Mouse (Mus musculus): Measurements from ENCODE around the gene Scgn. TPM values are rescaled to one million over a fixed set of nuclear protein-coding genes. Genes with fewer than 3 reads are reported as not detected.

The Scgn gene
- polyA plus RNA-seq, 1 experiment from 2014 or later = not detected

DNA sequence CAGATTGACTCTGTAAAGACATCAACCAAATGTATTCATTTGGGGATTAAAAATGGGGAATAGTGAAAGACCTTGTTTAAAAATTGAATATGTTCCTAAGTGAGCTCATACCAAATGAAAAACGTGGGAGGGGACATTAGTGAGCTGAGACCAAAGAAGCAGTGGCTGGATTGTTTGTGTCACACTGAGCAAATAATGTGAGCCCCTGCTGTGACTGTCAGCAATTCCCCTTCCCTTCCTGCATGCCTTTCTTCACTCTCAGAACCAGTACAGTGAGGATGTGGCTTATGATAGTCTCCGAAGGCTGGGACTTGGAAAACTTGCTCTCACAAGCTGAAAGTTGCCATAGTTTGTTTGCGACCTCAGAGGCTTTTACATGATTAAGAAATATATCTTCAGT, 5.9 kb downstream of the Scgn start:
- H3K4me1 ChIP-seq (ENCODE audit: insufficient read depth) = no peaks in the 10 kb centered on the region
- H3K36me3 ChIP-seq (replicated peaks; ENCODE audit: insufficient read depth, low read length) = no peaks in the 10 kb centered on the region
- H3K9ac ChIP-seq (replicated peaks) = no peak overlapping the region
- TF ChIP-seq EP300 (IDR thresholded peaks at IDR 0.05; ENCODE audit: low read depth) (no peak), CTCF (IDR thresholded peaks at IDR 0.05; ENCODE audit: low read depth) (no peak)
- H3K27ac ChIP-seq (ENCODE audit: low read depth) = no peak overlapping the region
- no peaks in the 10 kb centered on the region for H3K27me3 ChIP-seq (ENCODE audit: insufficient read depth, low read length)
- ATAC-seq (no peak), DNase-seq (no peak)
- no peaks in the 10 kb centered on the region for H3K9me3 ChIP-seq (ENCODE audit: low read length)
- no peak overlapping the region for H3K4me3 ChIP-seq (ENCODE audit: low read depth, low read length)
- WGBS (ENCODE audit: insufficient replicate concordance) = 44% methylated on average over 3 of the region's 3 CpGs
- no peak overlapping the region for H3K4me2 ChIP-seq (ENCODE audit: low read depth, low read length)

DNA sequence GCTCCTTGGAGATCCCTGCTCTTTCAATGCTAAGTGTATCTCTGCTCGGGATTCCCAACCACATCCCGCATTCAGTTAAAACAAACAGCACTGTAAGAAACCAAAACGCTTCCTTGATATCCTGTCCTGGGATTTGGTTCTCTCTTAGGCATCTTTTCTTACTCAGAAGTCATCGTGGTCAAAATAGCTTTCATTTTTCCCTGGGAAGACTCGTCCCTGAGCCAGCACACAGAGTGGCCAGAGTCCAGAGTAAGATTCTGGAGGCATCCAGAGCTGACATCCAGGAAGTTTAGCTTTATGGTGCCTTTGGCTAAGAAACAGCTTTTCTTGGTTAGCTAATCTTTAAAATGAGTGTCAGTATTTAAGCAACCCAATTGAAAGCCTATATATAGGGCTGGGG, 18.7 kb downstream of the Scgn start:
- WGBS (ENCODE audit: insufficient replicate concordance) = 63% methylated on average over 5 of the region's 5 CpGs
- no peak overlapping the region for H3K27ac ChIP-seq (ENCODE audit: low read depth)
- no peaks in the 10 kb centered on the region for H3K27me3 ChIP-seq (ENCODE audit: insufficient read depth, low read length)
- no peak for TF ChIP-seq EP300 (IDR thresholded peaks at IDR 0.05; ENCODE audit: low read depth)
- no peak for TF ChIP-seq CTCF (IDR thresholded peaks at IDR 0.05; ENCODE audit: low read depth)
- H3K4me3 ChIP-seq (ENCODE audit: low read depth, low read length) = no peak overlapping the region
- DNase-seq = no peak
- H3K4me2 ChIP-seq (ENCODE audit: low read depth, low read length) = no peak overlapping the region
- H3K4me1 ChIP-seq (ENCODE audit: insufficient read depth) = no peaks in the 10 kb centered on the region
- no peaks in the 10 kb centered on the region for H3K36me3 ChIP-seq (replicated peaks; ENCODE audit: insufficient read depth, low read length)
- no peak for ATAC-seq
- no peaks in the 10 kb centered on the region for H3K9me3 ChIP-seq (ENCODE audit: low read length)
- no peak overlapping the region for H3K9ac ChIP-seq (replicated peaks)

DNA sequence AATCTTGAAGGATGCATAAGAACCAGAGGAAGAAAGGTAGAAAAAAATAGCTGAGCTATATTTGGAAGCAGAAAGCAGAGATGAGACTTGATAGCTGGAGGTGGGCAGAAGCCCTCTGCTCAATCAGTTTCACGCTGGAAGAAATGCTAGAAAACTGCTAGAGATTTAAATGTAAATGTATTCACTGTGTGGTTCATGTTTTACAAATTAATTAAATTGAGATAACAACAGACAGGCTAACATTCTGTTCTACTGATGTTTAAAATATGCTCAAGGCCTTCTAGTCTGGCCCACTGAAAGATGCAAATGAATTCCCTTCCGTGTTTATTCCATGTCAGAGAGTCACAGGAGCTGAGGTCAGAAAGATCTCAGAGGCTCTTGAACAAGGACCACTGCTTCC, 19.1 kb downstream of the Scgn start:
- H3K4me1 ChIP-seq (ENCODE audit: insufficient read depth) = no peaks in the 10 kb centered on the region
- no peak for ATAC-seq
- WGBS (ENCODE audit: insufficient replicate concordance) = 57% methylated on average over 2 of the region's 2 CpGs

DNA sequence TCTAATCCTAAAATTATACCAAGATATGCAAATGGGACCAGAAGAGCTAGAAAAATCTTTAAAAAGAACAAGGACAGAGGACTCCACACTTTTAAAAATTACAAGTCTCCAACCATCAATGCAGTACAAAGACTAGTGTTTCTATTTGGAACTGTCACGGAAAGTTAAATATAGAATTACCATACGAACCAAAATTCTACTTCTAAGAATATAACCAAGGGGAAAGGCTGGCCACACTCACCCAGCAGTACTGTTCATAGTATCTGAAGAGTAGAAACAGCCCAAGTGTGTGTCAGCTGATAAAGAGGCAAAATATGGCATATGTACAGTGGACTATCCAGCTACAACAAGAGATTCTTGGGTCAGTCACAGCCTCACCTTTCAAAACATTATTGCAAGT, 26.1 kb downstream of the Scgn start:
- ATAC-seq = no peak
- H3K4me3 ChIP-seq (ENCODE audit: low read depth, low read length) = no peak overlapping the region
- no peaks in the 10 kb centered on the region for H3K27me3 ChIP-seq (ENCODE audit: insufficient read depth, low read length)
- no peak overlapping the region for H3K27ac ChIP-seq (ENCODE audit: low read depth)
- H3K9me3 ChIP-seq (ENCODE audit: low read length) = no peaks in the 10 kb centered on the region
- H3K4me1 ChIP-seq (ENCODE audit: insufficient read depth) = no peaks in the 10 kb centered on the region
- no peak for TF ChIP-seq CTCF (IDR thresholded peaks at IDR 0.05; ENCODE audit: low read depth)
- TF ChIP-seq EP300 (IDR thresholded peaks at IDR 0.05; ENCODE audit: low read depth) = no peak
- no peak for DNase-seq
- WGBS (ENCODE audit: insufficient replicate concordance) = 53% methylated on average over 2 of the region's 2 CpGs
- H3K36me3 ChIP-seq (replicated peaks; ENCODE audit: insufficient read depth, low read length) = no peaks in the 10 kb centered on the region
- no peak overlapping the region for H3K9ac ChIP-seq (replicated peaks)
- H3K4me2 ChIP-seq (ENCODE audit: low read depth, low read length) = no peak overlapping the region

More for the DNA sequence above, 19.1 kb downstream of the Scgn start:
- Histone ChIP-seq H3K36me3 (replicated peaks; ENCODE audit: insufficient read depth, low read length) (no peaks in the 10 kb centered on the region), H3K4me3 (ENCODE audit: low read depth, low read length) (no peak overlapping the region), H3K27ac (ENCODE audit: low read depth) (no peak overlapping the region), H3K9ac (replicated peaks) (no peak overlapping the region), H3K27me3 (ENCODE audit: insufficient read depth, low read length) (no peaks in the 10 kb centered on the region), H3K9me3 (ENCODE audit: low read length) (no peaks in the 10 kb centered on the region), H3K4me2 (ENCODE audit: low read depth, low read length) (no peak overlapping the region)
- no peak for TF ChIP-seq EP300 (IDR thresholded peaks at IDR 0.05; ENCODE audit: low read depth)
- no peak for TF ChIP-seq CTCF (IDR thresholded peaks at IDR 0.05; ENCODE audit: low read depth)
- DNase-seq = no peak

DNA sequence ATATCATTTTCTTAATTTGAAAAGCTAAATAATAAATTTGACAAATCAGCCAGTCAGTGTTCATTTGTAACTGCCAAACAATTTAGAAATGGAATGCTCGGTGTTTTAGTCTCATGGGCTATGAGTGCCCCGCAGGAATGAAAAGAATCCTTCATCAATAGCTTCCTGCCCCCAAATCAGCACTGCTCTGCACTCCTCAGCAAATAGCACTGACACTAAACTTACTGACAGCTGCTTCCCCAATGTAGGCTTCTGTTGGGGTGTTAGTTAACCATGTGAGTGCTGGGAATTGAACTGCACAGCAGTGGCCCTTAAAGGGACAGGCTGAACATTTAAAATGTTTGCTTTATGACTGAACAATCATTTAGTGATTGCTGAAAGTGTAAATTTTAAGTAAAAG, 31.2 kb downstream of the Scgn start:
- Histone ChIP-seq H3K27ac (ENCODE audit: low read depth) (no peak overlapping the region), H3K4me3 (ENCODE audit: low read depth, low read length) (no peak overlapping the region), H3K9ac (replicated peaks) (no peak overlapping the region), H3K9me3 (ENCODE audit: low read length) (no peaks in the 10 kb centered on the region), H3K4me2 (ENCODE audit: low read depth, low read length) (no peak overlapping the region), H3K36me3 (replicated peaks; ENCODE audit: insufficient read depth, low read length) (no peaks in the 10 kb centered on the region), H3K27me3 (ENCODE audit: insufficient read depth, low read length) (no peaks in the 10 kb centered on the region), H3K4me1 (ENCODE audit: insufficient read depth) (no peaks in the 10 kb centered on the region)
- ATAC-seq = no peak
- 23% methylated on average over 2 of the region's 2 CpGs for WGBS (ENCODE audit: insufficient replicate concordance)
- DNase-seq = no peak
- TF ChIP-seq CTCF (IDR thresholded peaks at IDR 0.05; ENCODE audit: low read depth) (no peak), EP300 (IDR thresholded peaks at IDR 0.05; ENCODE audit: low read depth) (no peak)

DNA sequence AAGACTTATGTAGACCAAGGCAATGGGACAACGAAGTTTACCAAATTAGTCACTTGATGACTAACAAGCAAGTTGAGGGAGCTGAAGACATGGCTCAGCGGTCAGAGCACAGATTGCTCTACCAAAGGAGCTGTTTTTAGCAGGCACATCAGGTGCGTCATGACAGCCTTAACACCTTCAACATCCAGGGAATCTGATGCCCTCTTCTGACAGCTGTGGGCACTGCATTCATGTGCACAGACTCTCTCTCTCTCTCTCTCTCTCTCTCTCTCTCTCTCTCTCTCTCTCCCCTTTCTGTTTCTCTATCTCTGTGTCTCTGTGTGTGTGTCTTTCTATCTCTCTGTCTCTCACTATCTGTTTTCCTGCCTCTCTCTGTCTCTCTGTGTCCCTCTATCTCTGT, 40.1 kb downstream of the Scgn start:
- no peaks in the 10 kb centered on the region for H3K4me1 ChIP-seq (ENCODE audit: insufficient read depth)
- H3K4me2 ChIP-seq (ENCODE audit: low read depth, low read length) = no peak overlapping the region
- no peaks in the 10 kb centered on the region for H3K36me3 ChIP-seq (replicated peaks; ENCODE audit: insufficient read depth, low read length)
- WGBS (ENCODE audit: insufficient replicate concordance) = 50% methylated on average over 3 of the region's 3 CpGs
- DNase-seq (peak; percentile 45), ATAC-seq (no peak)
- TF ChIP-seq CTCF (IDR thresholded peaks at IDR 0.05; ENCODE audit: low read depth) (peak; percentile 74), EP300 (IDR thresholded peaks at IDR 0.05; ENCODE audit: low read depth) (no peak)
- no peaks in the 10 kb centered on the region for H3K9me3 ChIP-seq (ENCODE audit: low read length)
- no peak overlapping the region for H3K4me3 ChIP-seq (ENCODE audit: low read depth, low read length)
- no peak overlapping the region for H3K9ac ChIP-seq (replicated peaks)
- no peaks in the 10 kb centered on the region for H3K27me3 ChIP-seq (ENCODE audit: insufficient read depth, low read length)
- no peak overlapping the region for H3K27ac ChIP-seq (ENCODE audit: low read depth)
